Mouse (Mus musculus) intestine, embryonic 15.5 days (tissue): Measurements from ENCODE around the gene Gm9045. TPM values are rescaled to one million over a fixed set of nuclear protein-coding genes. Genes with fewer than 3 reads are reported as not detected.
A peak's percentile ranks its signal among the peaks of the same experiment; 100 is the strongest.
"Not testable (repeated sequence)": the region's sequence is repeated elsewhere in the genome, so short reads cannot be mapped to it uniquely, and the experiment has no call there.

Experiments used
- ATAC-seq: fragments of 200-750 bp; cut with Nextera tagmentation; 2 replicates; pipeline ENCODE4 v1.8.0; 2017; ENCODE audit warnings: moderate TSS enrichment, moderate library complexity
- H3K27ac ChIP-seq: fragments of 300-500 bp; sonication (generic); 2 replicates; pipeline ENCODE4 v1.5.1; 2015; ENCODE audit warnings: mild to moderate bottlenecking, inconsistent platforms
- H3K27me3 ChIP-seq: fragments of 300-500 bp; sonication (generic); replicated peaks from 2 replicates; pipeline ENCODE4 v1.6.1; 2015; ENCODE audit warnings: inconsistent platforms
- H3K36me3 ChIP-seq: fragments of 300-500 bp; sonication (generic); 2 replicates; pipeline ENCODE4 v1.6.1; 2015; ENCODE audit warnings: inconsistent platforms
- H3K4me1 ChIP-seq: fragments of 300-500 bp; sonication (generic); replicated peaks from 2 replicates; pipeline ENCODE4 v1.6.1; 2015; ENCODE audit warnings: inconsistent platforms
- H3K4me2 ChIP-seq: fragments of 300-500 bp; sonication (generic); replicated peaks from 2 replicates; pipeline ENCODE4 v1.6.1; 2015; ENCODE audit warnings: mild to moderate bottlenecking, inconsistent platforms
- H3K4me3 ChIP-seq: fragments of 300-500 bp; sonication (generic); replicated peaks from 2 replicates; pipeline ENCODE4 v1.5.1; 2015; ENCODE audit warnings: inconsistent platforms
- H3K9ac ChIP-seq: fragments of 300-500 bp; sonication (generic); 2 replicates; pipeline ENCODE4 v1.6.1; 2015; ENCODE audit warnings: inconsistent platforms
- H3K9me3 ChIP-seq: fragments of 300-500 bp; sonication (generic); 2 replicates; pipeline ENCODE4 v1.6.1; 2016; ENCODE audit warnings: inconsistent platforms
- WGBS: fragments of 180-500 bp; shearing (Covaris S2); methylation state at CpG from one replicate; pipeline ENCODE4 v1.1.7; 2015; 5-methylcytosine and 5-hydroxymethylcytosine counted together
- polyA plus RNA-seq: library from polyadenylated mRNA; unstranded; fragments of >200 nt; fragmentation: Nextera tagmentation; extraction: Ambion mirVana; gene quantifications from 2 replicates; pipeline ENCODE4 v1.2.1, GENCODE M21; 2015

Gene Gm9045
- polyA plus RNA-seq = not detected in 2 replicates

DNA sequence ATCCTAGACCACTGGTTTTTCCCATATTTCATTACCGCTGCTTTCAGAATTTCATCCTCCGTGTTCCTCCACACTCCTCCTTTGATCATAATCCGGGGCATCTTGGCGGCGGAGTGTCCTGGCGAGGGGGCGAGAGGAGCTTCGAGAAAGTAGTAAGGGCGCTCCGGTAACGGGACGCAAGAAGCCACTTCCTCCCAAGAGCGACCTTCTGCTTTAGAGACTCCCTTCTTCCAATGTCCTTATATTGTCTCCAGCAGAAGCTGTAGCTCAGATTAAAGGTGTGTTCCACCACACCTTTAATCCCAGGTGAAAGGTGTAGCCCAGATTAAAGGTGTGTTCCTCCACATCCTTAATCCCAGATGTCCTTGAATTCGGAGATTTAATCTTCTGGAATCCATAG, at the start of gene Gm9045:
Gene Gm9045, minus strand, starts transcription at position 101 of the 400 bp plus-strand sequence.
- ATAC-seq, H3K4me2 ChIP-seq: not testable (repeated sequence)
- no CpG with 5 or more reads among the region's 14 CpGs for WGBS

GRCm38 (mm10) chr10:118370443-118370842, 32.8 kb upstream of the Gm9045 start:
- Histone ChIP-seq H3K4me1 (no peaks in the 10 kb centered on the region), H3K9ac (no peak overlapping the region), H3K27me3 (no peaks in the 10 kb centered on the region), H3K4me2 (peak overlapping the region; percentile 42), H3K4me3 (no peak overlapping the region), H3K9me3 (no peaks in the 10 kb centered on the region), H3K36me3 (no peaks in the 10 kb centered on the region), H3K27ac (no peak overlapping the region)
- 4% methylated on average over 10 of the region's 10 CpGs for WGBS
- peak; percentile 86 for ATAC-seq

More for the DNA sequence above, at the start of gene Gm9045:
- not testable (repeated sequence) for H3K9me3 ChIP-seq, H3K4me3 ChIP-seq, H3K9ac ChIP-seq, H3K4me1 ChIP-seq, H3K36me3 ChIP-seq, H3K27me3 ChIP-seq, H3K27ac ChIP-seq

DNA sequence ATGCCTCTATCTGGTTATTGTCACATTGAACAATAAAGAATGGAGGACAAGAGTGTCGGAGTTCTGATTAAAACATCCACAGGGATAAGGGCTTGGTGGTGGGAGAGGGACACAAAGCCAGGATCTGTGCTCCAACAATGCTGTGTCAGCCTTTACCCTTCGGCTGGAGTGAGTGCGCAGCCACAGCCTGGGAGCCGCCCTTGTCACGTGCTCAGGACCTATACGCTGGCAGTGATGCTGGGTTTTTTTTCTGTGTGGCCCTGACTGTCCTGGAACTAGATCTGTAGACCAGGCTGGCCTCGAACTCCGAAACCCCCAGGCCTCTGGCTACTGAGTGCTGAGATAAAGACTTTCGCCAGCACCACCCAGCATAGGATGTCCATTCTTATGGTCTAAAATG, 31.9 kb upstream of the Gm9045 start:
- 93% methylated on average over 9 of the region's 9 CpGs for WGBS

DNA sequence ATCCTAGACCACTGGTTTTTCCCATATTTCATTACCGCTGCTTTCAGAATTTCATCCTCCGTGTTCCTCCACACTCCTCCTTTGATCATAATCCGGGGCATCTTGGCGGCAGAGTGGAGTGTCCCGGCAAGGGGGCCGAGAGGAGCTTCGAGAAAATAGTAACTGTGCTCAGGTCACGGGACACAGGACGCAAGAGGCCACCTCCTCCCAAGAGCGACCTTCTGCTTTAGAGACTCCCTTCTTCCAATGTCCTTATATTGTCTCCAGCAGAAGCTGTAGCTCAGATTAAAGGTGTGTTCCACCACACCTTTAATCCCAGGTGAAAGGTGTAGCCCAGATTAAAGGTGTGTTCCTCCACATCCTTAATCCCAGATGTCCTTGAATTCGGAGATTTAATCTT, 16.4 kb upstream of the Gm9045 start, which contains the start of gene Gm9049:
Gene Gm9049, minus strand, starts transcription at position 101 of the 400 bp plus-strand sequence.
- H3K4me2 ChIP-seq, H3K27ac ChIP-seq, H3K9me3 ChIP-seq, H3K27me3 ChIP-seq, H3K4me3 ChIP-seq, H3K36me3 ChIP-seq, H3K4me1 ChIP-seq, H3K9ac ChIP-seq, ATAC-seq: not testable (repeated sequence)
- 88% methylated on average over 1 of the region's 11 CpGs for WGBS

More for the DNA sequence above, 31.9 kb upstream of the Gm9045 start:
- Histone ChIP-seq H3K36me3 (no peaks in the 10 kb centered on the region), H3K4me2 (no peak overlapping the region), H3K4me1 (no peaks in the 10 kb centered on the region), H3K27ac (no peak overlapping the region), H3K9me3 (no peaks in the 10 kb centered on the region), H3K4me3 (no peak overlapping the region), H3K9ac (no peak overlapping the region), H3K27me3 (no peaks in the 10 kb centered on the region)
- ATAC-seq = no peak

- not testable (repeated sequence) for H3K9me3 ChIP-seq, H3K4me2 ChIP-seq, H3K4me3 ChIP-seq, H3K27ac ChIP-seq, H3K36me3 ChIP-seq, H3K4me1 ChIP-seq, ATAC-seq, H3K9ac ChIP-seq, H3K27me3 ChIP-seq
- 80% methylated on average over 1 of the region's 14 CpGs for whole genome bisulfite sequencing
Observed at GRCm38 (mm10) chr10:118348579-118348978, 10.9 kb upstream of the Gm9045 start, which contains the start of gene Gm9048. Gm9048 (minus strand) TSS chr10:118348679.

- not testable (repeated sequence) for H3K4me1 ChIP-seq, H3K27ac ChIP-seq, H3K27me3 ChIP-seq, ATAC-seq, H3K9ac ChIP-seq, H3K4me2 ChIP-seq, H3K36me3 ChIP-seq, H3K9me3 ChIP-seq, H3K4me3 ChIP-seq
- no CpG with 5 or more reads among the region's 14 CpGs for WGBS
Observed at GRCm38 (mm10) chr10:118343155-118343554, 5.5 kb upstream of the Gm9045 start, which contains the start of gene Gm9046. Gm9046 (minus strand) TSS chr10:118343255.

- not testable (repeated sequence) for H3K9me3 ChIP-seq, H3K9ac ChIP-seq, H3K27ac ChIP-seq, H3K4me2 ChIP-seq, H3K27me3 ChIP-seq, H3K4me1 ChIP-seq, H3K36me3 ChIP-seq, ATAC-seq, H3K4me3 ChIP-seq
- WGBS = no CpG with 5 or more reads among the region's 14 CpGs
Observed at GRCm38 (mm10) chr10:118332308-118332707, 5.3 kb downstream of the Gm9045 start, which contains the start of gene Gm9044. Gm9044 (minus strand) TSS chr10:118332408.

- ATAC-seq, H3K27ac ChIP-seq, H3K4me1 ChIP-seq, H3K36me3 ChIP-seq, H3K9ac ChIP-seq, H3K27me3 ChIP-seq, H3K4me2 ChIP-seq, H3K4me3 ChIP-seq, H3K9me3 ChIP-seq: not testable (repeated sequence)
- WGBS = no CpG with 5 or more reads among the region's 11 CpGs
Observed at GRCm38 (mm10) chr10:118326869-118327268, 10.8 kb downstream of the Gm9045 start, which contains the start of gene Gm9040. Gm9040 (minus strand) TSS chr10:118326969.

DNA sequence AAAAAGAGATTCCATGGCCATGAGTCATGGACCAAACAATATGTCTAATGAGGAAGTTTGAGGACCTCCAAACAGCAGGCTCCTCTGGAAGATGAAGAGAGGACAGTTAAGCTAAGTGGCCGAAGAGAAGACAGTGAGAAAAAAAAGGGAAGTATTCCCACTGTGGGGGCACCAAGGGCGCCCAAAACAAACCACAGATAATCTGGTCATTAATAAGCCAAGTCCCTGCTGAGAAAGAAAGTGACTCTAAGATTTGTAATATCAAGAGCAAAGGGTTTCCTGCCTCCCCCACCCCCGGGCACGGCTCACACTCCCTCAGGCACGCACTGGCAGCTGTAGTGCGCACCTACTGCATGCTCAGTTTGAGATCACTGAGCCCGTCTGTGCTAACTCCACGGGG, 18.6 kb downstream of the Gm9045 start:
- H3K9me3 ChIP-seq = no peaks in the 10 kb centered on the region
- ATAC-seq = no peak
- H3K27me3 ChIP-seq = no peaks in the 10 kb centered on the region
- no peaks in the 10 kb centered on the region for H3K36me3 ChIP-seq
- no peak overlapping the region for H3K4me2 ChIP-seq
- H3K4me1 ChIP-seq = no peaks in the 10 kb centered on the region
- no peak overlapping the region for H3K9ac ChIP-seq
- no peak overlapping the region for H3K27ac ChIP-seq
- 79% methylated on average over 8 of the region's 8 CpGs for WGBS
- H3K4me3 ChIP-seq = no peak overlapping the region

DNA sequence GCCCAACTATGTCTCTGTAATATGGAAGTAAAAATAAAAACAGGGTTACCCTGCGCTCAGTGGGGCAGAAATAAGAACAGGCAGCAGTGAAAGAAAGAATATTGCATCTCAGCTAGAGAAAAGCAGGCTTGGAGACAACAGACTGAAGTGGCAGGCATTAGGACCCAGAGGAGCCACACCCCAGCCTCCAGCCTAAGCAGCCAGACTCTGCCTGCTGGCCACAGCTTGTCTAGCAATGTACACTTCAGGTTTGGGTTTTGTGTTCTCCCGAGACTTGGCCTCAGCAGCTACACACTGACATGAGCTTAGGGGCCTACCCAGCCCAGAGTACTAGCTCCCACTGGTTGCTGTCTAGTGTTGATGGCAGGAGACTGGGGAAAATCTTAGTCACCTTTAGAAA, 35.5 kb downstream of the Gm9045 start:
- not testable (repeated sequence) for H3K9me3 ChIP-seq, H3K4me2 ChIP-seq, H3K9ac ChIP-seq, H3K4me3 ChIP-seq, ATAC-seq, H3K4me1 ChIP-seq, H3K36me3 ChIP-seq, H3K27ac ChIP-seq, H3K27me3 ChIP-seq
- WGBS = 44% methylated on average over 2 of the region's 2 CpGs

- Histone ChIP-seq H3K36me3 (no peaks in the 10 kb centered on the region), H3K27ac (no peak within 1 kb of the TSS), H3K4me2 (no peak within 1 kb of the TSS), H3K4me1 (no peaks in the 10 kb centered on the region), H3K27me3 (no peaks in the 10 kb centered on the region), H3K9me3 (no peaks in the 10 kb centered on the region), H3K4me3 (no peak within 1 kb of the TSS), H3K9ac (no peak within 1 kb of the TSS)
- no peak for ATAC-seq
- WGBS = 89% methylated on average over 6 of the region's 6 CpGs
Observed at GRCm38 (mm10) chr10:118294938-118295337, 42.7 kb downstream of the Gm9045 start, which contains the start of gene Iltifb. Iltifb (minus strand) TSS chr10:118295038.
